Mouse (Mus musculus) liver, adult 2 months (tissue): ENCODE measurements at regions not wholly inside any gene's neighbourhood (a gene's known extent, or its start where the extent isn't known, plus 50 kb on each side); places are given as distances from the start of the nearest gene placed in this dataset.

Experiments used
- CTCF ChIP-seq: fragments of 200-500 bp; IDR thresholded peaks from 2 replicates; pipeline ENCODE4 v1.5.1; 2011; ENCODE audit warnings: low read depth, low read length, control low read depth
- POLR2A ChIP-seq: fragments of 200-500 bp; IDR thresholded peaks from 2 replicates; pipeline ENCODE4 v1.6.1; 2011; ENCODE audit warnings: low read length, control low read depth; ENCODE audit not compliant: insufficient read depth; ENCODE audit errors: extremely low read depth

DNA sequence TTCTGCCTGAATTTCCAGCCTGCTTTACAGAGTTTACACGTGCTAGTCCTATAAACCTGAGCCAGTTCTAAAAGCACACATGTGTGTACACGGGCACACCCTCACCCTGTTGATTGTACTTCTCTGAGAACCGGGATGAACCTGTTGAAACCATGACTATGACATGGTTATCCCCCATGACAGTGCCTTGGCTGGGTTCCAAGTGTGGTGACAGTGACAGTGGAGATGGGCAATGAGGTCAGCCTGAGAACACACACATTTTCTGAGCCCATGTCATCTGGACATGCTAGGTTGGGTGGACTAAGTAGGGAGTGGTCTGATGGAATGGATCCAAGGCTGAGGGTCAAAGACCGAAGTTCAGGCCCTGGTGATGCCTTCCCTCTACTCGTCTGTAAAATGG lies 103.5 kb upstream of the 1700012A03Rik start:
- no peak for TF ChIP-seq CTCF
- TF ChIP-seq POLR2A = no peak
